Comparison of ENCODE assay signal across 8 mouse cellular contexts in genomic region chr13:111787857-111788619, GRCm38 (mm10). TPM values are rescaled to one million over a fixed set of nuclear protein-coding genes. Genes with fewer than 3 reads are reported as not detected.
DNase-seq lines count a peak whose midpoint lies in the region; ATAC-seq and TF ChIP-seq lines count a peak whose summit lies in the region.

No protein-coding gene starts in this region.

- peak; percentile 56; the same call in 1 of the 2 replicates for ATAC-seq in heart, embryonic 15.5 days (replicated peaks; ENCODE audit: insufficient number of reproducible peaks, insufficient read depth, low FRiP score, low read depth)
- ATAC-seq in kidney, postnatal 0 days (replicated peaks; ENCODE audit: low FRiP score, low read depth): peak; percentile 30
- peak; percentile 49; the same call in 1 of the 2 replicates for ATAC-seq in liver, embryonic 11.5 days (replicated peaks; ENCODE audit: low FRiP score)
- peak; percentile 42 for ATAC-seq in monocyte, adult 5-6 weeks (replicated peaks; ENCODE audit: insufficient number of reproducible peaks, low FRiP score, low TSS enrichment, poor library complexity, severe bottlenecking)

- H3K9ac ChIP-seq in heart, embryonic 15.5 days: 0 out of 2 replicates have a peak overlapping the region, but pooled peaks have one; percentile 7
- no peak overlapping the region for H3K9ac ChIP-seq in kidney, postnatal 0 days (ENCODE audit: low read depth, low read length)
- H3K9ac ChIP-seq in liver, embryonic 11.5 days (ENCODE audit: low read depth, low read length): no peak overlapping the region

- no peaks in the 10 kb centered on the region for H3K9me3 ChIP-seq in forebrain, embryonic 10.5 days
- no peaks in the 10 kb centered on the region for H3K9me3 ChIP-seq in heart, embryonic 15.5 days (replicated peaks)
- H3K9me3 ChIP-seq in kidney, postnatal 0 days (replicated peaks; ENCODE audit: low read length): no peaks in the 10 kb centered on the region
- H3K9me3 ChIP-seq in liver, embryonic 11.5 days (ENCODE audit: control insufficient read depth, low read length): no peaks in the 10 kb centered on the region

- H3K27ac ChIP-seq in brown adipose tissue, adult 24 weeks (replicated peaks; ENCODE audit: low read depth, low read length): peak overlapping the region; percentile 81
- 0 out of 2 replicates have a peak overlapping the region, but pooled peaks have one; percentile 58 for H3K27ac ChIP-seq in forebrain, embryonic 10.5 days
- peak overlapping the region; percentile 16 for H3K27ac ChIP-seq in heart, embryonic 15.5 days
- peak overlapping the region; percentile 57 for H3K27ac ChIP-seq in kidney, postnatal 0 days
- H3K27ac ChIP-seq in liver, embryonic 11.5 days (ENCODE audit: low read depth, low read length): no peak overlapping the region

- H3K4me3 ChIP-seq in brown adipose tissue, adult 24 weeks (ENCODE audit: insufficient read depth, low read depth, low read length): peak overlapping the region; percentile 34
- no peak overlapping the region for H3K4me3 ChIP-seq in forebrain, embryonic 10.5 days
- peak overlapping the region; percentile 25 for H3K4me3 ChIP-seq in heart, embryonic 15.5 days
- H3K4me3 ChIP-seq in kidney, postnatal 0 days (replicated peaks; ENCODE audit: low read depth, low read length): no peak overlapping the region
- no peak overlapping the region for H3K4me3 ChIP-seq in liver, embryonic 11.5 days (ENCODE audit: low read depth, low read length)

- peak overlapping the region; percentile 54 for H3K4me2 ChIP-seq in heart, embryonic 15.5 days
- peak overlapping the region; percentile 35 for H3K4me2 ChIP-seq in kidney, postnatal 0 days (ENCODE audit: low read length)
- peak overlapping the region; percentile 20; the same call in 1 of the 2 replicates for H3K4me2 ChIP-seq in liver, embryonic 11.5 days

- no peaks in the 10 kb centered on the region for H3K27me3 ChIP-seq in forebrain, embryonic 10.5 days (ENCODE audit: poor library complexity, severe bottlenecking)
- H3K27me3 ChIP-seq in heart, embryonic 15.5 days: no peaks in the 10 kb centered on the region
- no peaks in the 10 kb centered on the region for H3K27me3 ChIP-seq in kidney, postnatal 0 days (ENCODE audit: insufficient read depth, low read length)
- H3K27me3 ChIP-seq in liver, embryonic 11.5 days (replicated peaks; ENCODE audit: control insufficient read depth, insufficient read depth, low read length): no peaks in the 10 kb centered on the region

- 44% methylated on average over 18 of the region's 18 CpGs for WGBS in forebrain, embryonic 10.5 days
- 24% methylated on average over 18 of the region's 18 CpGs for WGBS in heart, embryonic 15.5 days
- WGBS in kidney, postnatal 0 days: 22% methylated on average over 18 of the region's 18 CpGs
- WGBS in liver, embryonic 11.5 days: 33% methylated on average over 18 of the region's 18 CpGs

- peak; percentile 83 for TF ChIP-seq CTCF in kidney, postnatal 0 days (IDR thresholded peaks at IDR 0.05; ENCODE audit: low read depth)

- DNase-seq in CD4-positive, CD25-positive, alpha-beta regulatory T cell, adult 2 months (ENCODE audit: low read depth, low spot score): peak; percentile 83
- DNase-seq in forebrain, embryonic 10.5 days (ENCODE audit: extremely low spot score, low spot score): peak; percentile 83
- DNase-seq in kidney, postnatal 0 days (ENCODE audit: low spot score): peak; percentile 91
- peak; percentile 78 for DNase-seq in liver, embryonic 11.5 days (ENCODE audit: low spot score)
- peak; percentile 64 to 77 for DNase-seq in spleen, postnatal 36 days (ENCODE audit: low spot score in 2 of 2)

- 0 out of 2 replicates have a peak, but pooled peaks cover 3% of the 10 kb centered on the region for H3K36me3 ChIP-seq in forebrain, embryonic 10.5 days (replicated peaks)
- H3K36me3 ChIP-seq in heart, embryonic 15.5 days: no peaks in the 10 kb centered on the region
- H3K36me3 ChIP-seq in kidney, postnatal 0 days (ENCODE audit: insufficient read depth, low read length): no peaks in the 10 kb centered on the region
- 0 out of 2 replicates have a peak, but pooled peaks cover 3% of the 10 kb centered on the region for H3K36me3 ChIP-seq in liver, embryonic 11.5 days (ENCODE audit: control insufficient read depth, insufficient read depth, low read length)

- H3K4me1 ChIP-seq in brown adipose tissue, adult 24 weeks (ENCODE audit: control insufficient read depth, insufficient read depth, insufficient read length, low read length): peaks cover 45% of the 10 kb centered on the region
- peaks cover 54% of the 10 kb centered on the region for H3K4me1 ChIP-seq in forebrain, embryonic 10.5 days
- H3K4me1 ChIP-seq in heart, embryonic 15.5 days (replicated peaks): peaks cover 61% of the 10 kb centered on the region
- peaks cover 50% of the 10 kb centered on the region for H3K4me1 ChIP-seq in kidney, postnatal 0 days (replicated peaks; ENCODE audit: insufficient read depth, low read length)
- H3K4me1 ChIP-seq in liver, embryonic 11.5 days (replicated peaks; ENCODE audit: control insufficient read depth, insufficient read depth, low read length): peaks cover 48% of the 10 kb centered on the region

RNA-seq across cellular contexts. Expression of gene Map3k1, which starts 20.8 kb away (rescaled TPM):
- 11.1 and 15.3 TPM in 2 replicates for polyA plus RNA-seq in brown adipose tissue, adult 24 weeks (2012; ENCODE audit: insufficient read depth, insufficient read length, missing spikeins)
- 13.4 and 13.9 TPM in 2 replicates for polyA plus RNA-seq in forebrain, embryonic 10.5 days (2016; fragmentation: Nextera tagmentation; extraction: Ambion mirVana)
- polyA plus RNA-seq in heart, embryonic 15.5 days (2015; fragmentation: Nextera tagmentation; extraction: Ambion mirVana): 11.4 and 11.7 TPM in 2 replicates
- polyA plus RNA-seq in kidney, postnatal 0 days (2015; fragmentation: Nextera tagmentation; extraction: Ambion mirVana): 30.3 and 33.1 TPM in 2 replicates
- 19.8 and 20.6 TPM in 2 replicates for polyA plus RNA-seq in liver, embryonic 11.5 days (2014; fragmentation: Nextera tagmentation; extraction: Ambion mirVana)
- total RNA-seq in monocyte, adult 5-6 weeks (2017): 89.3 to 167 TPM (median 89.4 TPM) in 3 replicates

Comparison
In these comparisons a context has a peak if more than half of its experiments do, and no peak if none do; other contexts are left out.
1. H3K4me3 ChIP-seq: peak in brown adipose tissue, adult 24 weeks (single experiment) and heart, embryonic 15.5 days (single experiment); none in forebrain, embryonic 10.5 days (single experiment), kidney, postnatal 0 days (single experiment) and liver, embryonic 11.5 days (single experiment).
2. Peak in every context shown above with its lines, with median percentiles within 50 percentile points of each other: DNase-seq, ATAC-seq and H3K4me2 ChIP-seq.